Mouse (Mus musculus): ENCODE results near the gene Optn.

Gene Optn

DNA sequence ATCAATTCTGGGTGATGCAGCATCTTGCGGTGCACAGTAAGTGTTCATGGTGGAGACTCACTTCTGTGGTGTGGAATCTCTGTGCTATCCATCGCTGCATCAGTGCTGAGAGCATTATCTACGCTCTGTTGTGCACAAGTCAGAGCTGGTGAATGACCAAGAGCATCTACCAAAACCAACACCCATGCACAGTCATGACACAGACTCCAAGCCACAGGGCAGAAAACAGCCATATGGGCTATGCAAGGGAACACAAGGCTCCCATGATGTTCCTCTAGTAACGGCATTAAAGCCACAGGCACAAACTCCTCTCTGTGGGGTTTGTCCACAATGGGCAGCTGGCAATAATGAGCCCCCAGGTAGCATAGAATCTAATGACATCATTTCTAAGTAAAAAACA is 34.0 kb downstream of the Optn start:
- DNase-seq (ENCODE audit: extremely low spot score) = no peak

GRCm38 (mm10) chr2:5028047-5028446 is 35.8 kb downstream of the Optn start:
- DNase-seq (ENCODE audit: extremely low spot score) = no peak

DNA sequence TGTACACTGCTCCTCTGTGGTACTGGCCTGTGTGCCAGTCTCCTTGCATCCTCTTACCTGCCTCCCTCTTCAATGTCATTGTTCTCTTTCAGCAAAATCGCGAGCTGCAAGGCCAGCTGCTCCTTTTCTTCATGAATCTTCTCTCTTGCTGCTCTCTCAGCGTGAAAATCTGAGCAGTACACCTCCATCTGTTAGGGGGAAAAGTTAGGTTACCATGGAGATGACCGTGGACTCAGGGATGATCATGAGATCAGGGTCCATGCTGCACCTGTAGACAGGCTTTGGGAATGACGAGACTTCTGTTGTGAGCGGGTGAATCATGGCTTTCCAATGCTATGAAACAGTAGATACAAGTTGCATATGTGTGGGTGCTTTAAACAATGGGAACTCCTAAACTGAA is 36.8 kb downstream of the Optn start:
- DNase-seq (ENCODE audit: extremely low spot score) = no peak

DNA sequence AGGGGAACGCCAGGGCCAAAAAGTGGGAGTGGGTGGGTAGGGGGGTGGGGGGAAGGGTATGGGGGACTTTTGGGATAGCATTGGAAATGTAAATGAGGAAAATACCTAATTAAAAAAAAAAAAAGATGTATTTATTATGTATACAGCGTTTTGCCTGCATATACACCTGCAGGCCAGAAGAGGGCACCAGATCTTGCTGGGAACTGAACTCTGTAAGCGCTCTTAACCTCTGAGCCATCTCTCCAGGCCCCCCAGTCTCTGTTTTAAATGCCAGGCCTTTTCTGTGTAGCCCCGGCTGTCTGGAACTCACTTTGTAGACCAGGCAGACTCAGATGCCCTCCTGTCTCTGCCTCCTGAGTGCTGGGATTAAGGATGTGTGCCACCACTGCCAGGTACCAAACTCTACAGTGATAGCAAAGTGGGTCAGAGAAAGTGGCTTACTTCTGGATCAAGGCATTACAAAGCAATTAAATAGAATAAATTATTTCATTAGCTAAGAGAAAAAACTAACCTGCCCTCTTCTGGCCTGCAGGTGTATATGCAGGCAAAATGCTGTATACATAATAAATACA is 38.6 kb downstream of the Optn start:
- DNase-seq (ENCODE audit: extremely low spot score) = no peak

DNA sequence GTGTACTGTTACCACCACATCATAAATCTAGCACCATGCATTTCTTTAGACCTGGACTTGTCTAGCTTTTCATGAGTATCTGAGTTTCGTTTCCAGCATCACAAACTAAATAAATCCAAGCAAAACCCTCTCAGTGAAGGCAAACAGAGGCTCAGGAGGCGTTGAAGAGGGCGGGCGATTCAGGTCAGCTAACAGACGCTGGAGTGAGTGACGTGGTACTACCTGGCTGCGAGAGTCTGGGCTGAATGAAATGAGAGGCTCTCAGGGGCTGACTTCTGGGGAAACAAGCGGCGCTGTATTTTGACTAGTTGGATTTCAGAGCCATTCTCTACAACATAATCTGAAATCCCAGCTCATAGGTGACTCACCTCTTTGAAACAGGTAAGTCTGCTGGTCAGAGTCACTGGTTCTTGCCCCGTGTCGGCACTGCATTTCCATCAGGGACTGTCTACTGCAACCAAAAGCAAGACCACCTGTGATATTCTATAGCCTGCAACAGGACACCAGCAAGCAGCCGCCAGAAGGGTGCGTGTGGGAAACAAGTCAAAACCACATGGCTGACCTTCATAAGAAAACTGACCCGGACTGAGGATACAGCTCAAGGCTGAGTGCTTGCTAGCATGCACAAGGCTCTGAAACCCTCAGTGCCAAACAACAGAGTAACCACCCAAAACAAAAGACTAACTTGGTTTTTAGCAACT is 40.0 kb downstream of the Optn start:
- DNase-seq (ENCODE audit: extremely low spot score) = no peak

DNA sequence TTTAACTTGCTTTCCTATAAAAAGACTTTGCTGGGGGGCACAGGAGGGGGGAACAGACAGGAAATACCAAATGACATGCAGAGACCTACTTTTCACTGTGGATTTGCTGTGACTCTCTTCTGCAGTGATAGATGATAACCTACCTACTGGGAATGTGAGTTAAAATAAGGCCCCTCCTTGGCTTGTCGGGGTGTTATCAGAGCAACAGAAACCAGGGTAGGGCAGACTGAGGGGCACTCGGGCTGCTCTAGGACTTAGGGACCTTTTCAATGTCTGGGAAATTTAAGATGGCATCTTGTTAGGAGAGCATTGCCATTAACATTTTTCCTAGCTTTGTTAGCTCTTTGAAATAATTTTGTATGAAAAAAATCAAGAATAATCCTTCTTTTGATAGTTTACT is 40.6 kb downstream of the Optn start:
- DNase-seq (ENCODE audit: extremely low spot score) = no peak

- DNase-seq (ENCODE audit: extremely low spot score) = no peak
Observed at GRCm38 (mm10) chr2:5019708-5020107, 44.1 kb downstream of the Optn start.

DNA sequence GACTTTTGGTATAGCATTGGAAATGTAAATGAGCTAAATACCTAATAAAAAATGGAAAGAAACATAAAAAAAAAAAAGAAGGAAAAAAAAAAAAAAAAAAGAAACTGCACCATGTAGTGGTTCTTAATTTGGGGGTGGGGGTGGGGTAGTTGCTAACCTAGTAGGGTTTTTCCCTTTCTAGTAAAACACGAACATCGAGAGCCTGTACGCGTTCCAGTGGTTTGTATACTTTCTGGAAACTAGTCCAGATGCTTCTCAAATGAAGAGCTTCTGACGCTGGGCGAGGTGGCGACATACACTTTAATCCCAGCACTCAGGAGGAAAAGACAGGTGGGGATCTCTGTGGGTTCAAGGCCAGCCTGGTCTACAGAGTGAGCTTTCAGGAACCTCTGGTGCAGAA is 46.9 kb downstream of the Optn start:
- DNase-seq (ENCODE audit: extremely low spot score) = no peak

DNA sequence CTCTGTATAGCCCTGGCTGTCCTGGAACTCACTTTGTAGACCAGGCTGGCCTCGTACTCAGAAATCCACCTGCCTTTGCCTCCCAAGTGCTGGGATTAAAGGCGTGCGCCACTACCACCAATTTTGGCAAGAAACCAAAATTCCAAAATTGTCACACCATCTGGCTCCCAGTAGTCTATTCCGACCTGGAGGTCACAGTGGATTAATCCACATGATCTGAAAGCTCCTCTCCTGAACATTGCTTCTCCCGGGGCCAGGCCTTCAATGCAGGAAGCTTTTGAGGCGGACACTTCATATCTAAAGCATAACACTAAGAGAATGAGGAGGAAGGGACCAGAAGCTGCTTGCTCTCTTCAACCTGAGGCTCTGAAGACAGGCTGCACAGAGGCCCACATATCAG is 48.3 kb downstream of the Optn start:
- DNase-seq (ENCODE audit: extremely low spot score) = no peak

DNA sequence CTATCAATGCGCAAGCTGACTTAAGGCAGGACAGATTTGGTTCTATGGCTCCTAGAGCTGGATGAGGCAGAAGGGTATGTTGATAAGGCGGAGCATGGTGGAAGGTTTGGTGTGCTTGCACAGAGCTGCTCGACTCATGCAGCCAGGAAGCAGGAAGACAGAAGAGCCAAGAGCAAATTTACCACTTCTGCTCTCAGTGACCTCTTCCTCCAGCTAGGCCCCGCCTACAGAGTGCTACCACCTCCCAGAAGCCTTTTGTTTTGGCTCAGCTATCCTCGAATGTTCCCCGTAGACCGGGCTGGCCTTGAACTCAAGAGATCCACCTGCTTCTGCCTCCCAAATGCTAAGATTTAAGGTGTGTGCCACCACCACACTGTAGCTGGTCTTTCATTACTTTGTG is 49.2 kb downstream of the Optn start:
- no peak for DNase-seq (ENCODE audit: extremely low spot score)

GRCm38 (mm10) chr2:5012491-5013324 is 51.1 kb downstream of the Optn start, which contains the start of gene Mcm10:
TSS of gene Mcm10 (minus strand) at chr2:5012791.
- peak; percentile 94 for DNase-seq (ENCODE audit: extremely low spot score)

GRCm38 (mm10) chr2:5011898-5012490 is 51.9 kb downstream of the Optn start:
- DNase-seq (ENCODE audit: extremely low spot score) = peak; percentile 13

- DNase-seq (ENCODE audit: extremely low spot score) = no peak
Observed at GRCm38 (mm10) chr2:5007107-5007506, 56.7 kb downstream of the Optn start.

GRCm38 (mm10) chr2:5001266-5001665 is 62.6 kb downstream of the Optn start:
- DNase-seq (ENCODE audit: extremely low spot score) = no peak

DNA sequence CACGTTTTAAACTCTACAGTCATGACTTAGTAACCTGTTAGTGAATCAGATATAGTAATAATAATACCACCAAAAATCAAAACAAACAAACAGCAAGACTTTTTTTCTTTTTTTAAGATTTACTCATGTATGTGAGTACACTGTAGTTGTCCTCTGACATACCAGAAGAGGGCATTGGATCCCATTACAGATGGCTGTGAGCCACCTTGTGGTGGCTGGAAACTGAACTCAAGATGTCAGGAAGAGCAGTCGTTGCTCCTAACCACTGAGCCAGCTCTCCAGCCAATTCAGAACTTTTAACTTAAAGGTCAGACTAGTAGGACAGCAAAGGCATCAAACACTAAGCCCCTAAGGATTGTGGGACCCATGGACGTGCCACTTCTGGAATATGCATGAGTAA is 64.9 kb downstream of the Optn start:
- no peak for DNase-seq (ENCODE audit: extremely low spot score)

- no peak for DNase-seq (ENCODE audit: extremely low spot score)
Observed at GRCm38 (mm10) chr2:4996421-4996824, 67.4 kb downstream of the Optn start.

- DNase-seq (ENCODE audit: extremely low spot score) = no peak
Observed at GRCm38 (mm10) chr2:4995646-4996045, 68.2 kb downstream of the Optn start.

- DNase-seq (ENCODE audit: extremely low spot score) = no peak
Observed at GRCm38 (mm10) chr2:4994436-4994835, 69.4 kb downstream of the Optn start.

DNA sequence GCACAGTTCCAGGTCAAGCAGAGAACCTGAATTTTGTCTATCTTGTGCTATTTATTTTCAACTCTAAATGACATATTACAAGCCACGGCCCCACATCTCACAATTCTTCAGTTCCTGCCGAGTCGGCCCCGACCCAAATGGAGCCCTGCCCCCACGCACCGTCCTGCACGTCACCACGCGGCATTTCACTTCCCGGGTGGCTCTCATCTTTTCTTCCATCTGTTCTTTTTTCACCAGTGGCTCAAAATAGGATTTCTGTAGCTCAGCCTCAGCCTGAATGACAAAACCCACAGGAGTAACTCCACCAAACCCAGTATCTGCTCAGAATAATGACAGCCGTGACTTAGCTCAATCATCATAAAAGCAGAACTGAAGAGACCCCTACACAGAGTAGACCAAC is 70.3 kb downstream of the Optn start:
- DNase-seq (ENCODE audit: extremely low spot score) = no peak

GRCm38 (mm10) chr2:4988826-4989424 is 74.9 kb downstream of the Optn start:
- peak; percentile 17 for DNase-seq (ENCODE audit: extremely low spot score)

- no peak for DNase-seq (ENCODE audit: extremely low spot score)
Observed at GRCm38 (mm10) chr2:4987388-4988180, 76.3 kb downstream of the Optn start.

Data from embryo, embryonic 9.5 days (tissue).